Mouse (Mus musculus): ENCODE data around the gene Btnl4.

Btnl4 gene

GRCm38 (mm10) chr17:34427597-34427996 lies 49.5 kb downstream of the Btnl4 start:
- DNase-seq, result no peak

GRCm38 (mm10) chr17:34420014-34420413 lies 57.1 kb downstream of the Btnl4 start:
- DNase-seq, result no peak

Measured in kidney, adult 11 months (tissue).